Mouse (Mus musculus): ENCODE measurements around the gene Ganc.

GRCm38 (mm10) chr2:120444486-120444885 lies 40.8 kb downstream of the Ganc start:
- TF ChIP-seq POLR2A (IDR thresholded peaks at IDR 0.05; ENCODE audit: insufficient read depth, low read depth, low read length) (no peak), CTCF (IDR thresholded peaks at IDR 0.05; ENCODE audit: insufficient read depth, low read depth, low read length) (no peak)

Measured in olfactory bulb, adult 2 months (tissue).